Mouse (Mus musculus): ENCODE measurements at regions not wholly inside any gene's neighbourhood (a gene's known extent, or its start where the extent isn't known, plus 50 kb on each side); places are given as distances from the start of the nearest gene placed in this dataset.

DNA sequence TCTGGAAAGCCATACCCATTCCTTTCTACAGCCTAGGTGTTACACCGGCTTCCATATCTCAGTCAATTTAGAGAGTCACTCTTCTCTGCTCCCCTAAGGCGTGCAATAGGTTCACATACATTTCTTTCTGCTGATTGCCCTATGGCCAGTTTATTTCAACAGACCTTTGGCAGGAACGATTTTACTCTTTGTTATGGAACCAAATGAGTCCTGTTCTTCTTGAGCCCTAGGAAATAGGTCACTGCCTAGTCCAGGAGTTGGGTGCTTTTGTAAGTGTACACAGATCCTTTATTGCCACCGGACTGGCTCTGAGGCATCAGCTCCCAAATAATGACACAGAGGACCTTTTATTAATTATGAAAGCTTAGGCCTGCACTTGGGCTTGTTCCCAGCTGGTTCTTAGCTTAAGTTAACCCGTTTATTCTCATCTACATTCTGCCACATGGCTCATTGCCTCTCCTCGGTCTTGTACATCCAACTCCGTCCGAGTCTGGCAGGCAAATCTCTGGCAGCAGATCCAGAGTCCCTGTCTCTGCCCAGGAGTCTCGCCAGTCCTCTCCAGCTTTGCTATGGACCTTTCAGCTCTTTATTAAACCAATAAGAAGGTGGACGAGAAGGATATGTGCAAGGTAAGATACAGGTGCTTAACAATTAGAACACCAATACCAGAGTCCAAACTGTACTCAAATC lies 287.7 kb upstream of the Rgma start:
- Histone ChIP-seq H3K36me3 (ENCODE audit: insufficient read depth) (no peaks in the 10 kb centered on the region), H3K4me3 (ENCODE audit: low read depth, low read length) (no peak overlapping the region), H3K4me2 (no peak overlapping the region), H3K9ac (no peak overlapping the region), H3K27me3 (ENCODE audit: insufficient read depth, low read length) (no peaks in the 10 kb centered on the region), H3K9me3 (ENCODE audit: low read depth, low read length) (no peaks in the 10 kb centered on the region), H3K27ac (ENCODE audit: low read depth) (no peak overlapping the region), H3K4me1 (ENCODE audit: insufficient read depth) (no peaks in the 10 kb centered on the region)
- no peak for TF ChIP-seq CTCF (IDR thresholded peaks at IDR 0.05; ENCODE audit: low read depth)
- 80% methylated on average over 10 of the region's 10 CpGs for WGBS
- no peak for ATAC-seq (ENCODE audit: insufficient read depth)
- no peak for DNase-seq

DNA sequence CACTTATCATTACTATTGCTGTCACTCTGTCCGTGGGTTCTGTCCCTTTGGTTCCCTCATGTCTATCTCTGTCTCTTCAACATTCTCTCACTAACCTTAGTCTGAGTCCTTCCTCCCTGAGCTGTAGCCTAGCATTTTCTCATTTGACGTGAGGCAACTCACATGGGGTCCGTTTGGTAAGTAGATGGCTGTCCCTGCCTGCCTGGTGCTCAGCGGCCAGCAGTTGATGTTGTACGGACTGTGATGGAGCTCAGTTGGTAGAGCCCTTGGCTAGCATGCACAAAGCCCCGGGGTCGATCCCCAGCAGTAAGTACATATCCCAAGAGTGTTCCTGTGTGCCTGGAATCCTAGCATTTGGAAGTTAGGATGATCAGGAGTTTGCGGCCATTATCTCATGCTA lies 287.0 kb upstream of the Rgma start:
- Histone ChIP-seq H3K9me3 (ENCODE audit: low read depth, low read length) (no peaks in the 10 kb centered on the region), H3K27ac (ENCODE audit: low read depth) (no peak overlapping the region), H3K27me3 (ENCODE audit: insufficient read depth, low read length) (no peaks in the 10 kb centered on the region), H3K4me1 (ENCODE audit: insufficient read depth) (no peaks in the 10 kb centered on the region), H3K9ac (no peak overlapping the region), H3K36me3 (ENCODE audit: insufficient read depth) (no peaks in the 10 kb centered on the region), H3K4me2 (no peak overlapping the region), H3K4me3 (ENCODE audit: low read depth, low read length) (no peak overlapping the region)
- no peak for TF ChIP-seq CTCF (IDR thresholded peaks at IDR 0.05; ENCODE audit: low read depth)
- ATAC-seq (ENCODE audit: insufficient read depth) (no peak), DNase-seq (no peak)
- WGBS: 87% methylated on average over 8 of the region's 8 CpGs

DNA sequence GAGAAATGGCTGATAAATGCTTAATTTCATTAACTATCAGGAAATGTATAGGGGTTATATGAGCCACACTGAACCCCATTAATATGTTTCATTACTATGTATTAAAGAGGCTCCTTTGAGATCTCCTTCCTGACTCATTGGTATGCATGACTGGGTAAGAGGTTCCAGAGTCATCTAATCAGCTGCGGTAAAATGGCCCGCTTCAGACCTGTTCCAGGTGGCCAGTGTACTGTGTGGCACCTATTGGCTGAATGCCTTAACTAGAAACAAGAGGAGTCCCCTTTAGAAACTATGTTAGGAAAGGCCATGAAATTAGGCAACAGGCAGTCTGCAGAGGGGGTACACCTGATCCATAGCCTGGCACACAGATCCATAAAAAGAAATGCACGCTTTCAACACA lies 283.6 kb upstream of the Rgma start:
- ATAC-seq (ENCODE audit: insufficient read depth) (no peak), DNase-seq (no peak)
- Histone ChIP-seq H3K4me3 (ENCODE audit: low read depth, low read length) (no peak overlapping the region), H3K9me3 (ENCODE audit: low read depth, low read length) (no peaks in the 10 kb centered on the region), H3K4me1 (ENCODE audit: insufficient read depth) (no peaks in the 10 kb centered on the region), H3K27me3 (ENCODE audit: insufficient read depth, low read length) (no peaks in the 10 kb centered on the region), H3K9ac (no peak overlapping the region), H3K4me2 (no peak overlapping the region), H3K27ac (ENCODE audit: low read depth) (no peak overlapping the region), H3K36me3 (ENCODE audit: insufficient read depth) (no peaks in the 10 kb centered on the region)
- 92% methylated on average over 3 of the region's 3 CpGs for WGBS
- TF ChIP-seq CTCF (IDR thresholded peaks at IDR 0.05; ENCODE audit: low read depth): no peak

DNA sequence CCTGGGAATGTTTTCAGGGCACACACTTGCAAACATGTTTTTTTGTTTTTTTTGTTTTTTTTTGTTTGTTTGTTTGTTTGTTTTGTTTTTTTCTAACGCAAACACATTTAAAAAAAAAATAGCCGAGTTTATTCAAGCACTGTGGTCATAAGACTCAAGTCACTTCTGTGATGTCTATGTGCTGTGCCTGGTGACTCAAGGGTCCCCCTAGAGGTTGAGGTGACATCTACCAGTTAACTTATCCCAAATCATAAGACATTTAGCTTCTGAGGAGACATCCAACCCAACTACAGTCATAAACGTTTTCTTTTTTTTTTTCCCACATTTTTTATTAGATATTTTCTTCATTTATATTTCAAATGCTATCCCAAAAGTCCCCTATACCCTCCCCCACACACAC lies 281.2 kb upstream of the Rgma start:
- ATAC-seq (ENCODE audit: insufficient read depth) (no peak), DNase-seq (peak; percentile 66)
- Histone ChIP-seq H3K9ac (no peak overlapping the region), H3K4me2 (no peak overlapping the region), H3K9me3 (ENCODE audit: low read depth, low read length) (no peaks in the 10 kb centered on the region), H3K27ac (ENCODE audit: low read depth) (no peak overlapping the region), H3K27me3 (ENCODE audit: insufficient read depth, low read length) (no peaks in the 10 kb centered on the region), H3K4me3 (ENCODE audit: low read depth, low read length) (no peak overlapping the region), H3K4me1 (ENCODE audit: insufficient read depth) (no peaks in the 10 kb centered on the region), H3K36me3 (ENCODE audit: insufficient read depth) (no peaks in the 10 kb centered on the region)
- 36% methylated on average over 3 of the region's 3 CpGs for WGBS
- peak; percentile 62 for TF ChIP-seq CTCF (IDR thresholded peaks at IDR 0.05; ENCODE audit: low read depth)

DNA sequence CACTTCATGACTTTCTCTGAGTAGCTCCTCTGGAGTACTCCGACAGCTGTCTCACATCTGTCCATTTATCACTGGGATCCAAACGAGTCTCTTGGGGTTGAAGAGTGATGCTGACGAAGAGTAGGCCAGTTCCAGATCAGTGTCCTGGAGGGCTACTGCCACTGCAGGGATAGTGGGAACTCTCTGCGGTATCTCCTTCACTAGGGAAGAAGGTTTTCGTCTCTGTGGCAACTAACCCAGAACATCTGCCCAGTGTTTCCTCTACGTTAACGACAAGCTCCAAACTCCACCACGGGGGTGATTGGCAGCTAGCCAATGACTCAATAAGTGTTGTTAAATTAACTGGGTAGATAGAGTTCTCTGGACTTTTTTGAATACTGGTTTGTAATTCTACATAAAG lies 256.4 kb upstream of the Rgma start:
- H3K36me3 ChIP-seq (ENCODE audit: insufficient read depth): no peaks in the 10 kb centered on the region
- no peak for TF ChIP-seq CTCF (IDR thresholded peaks at IDR 0.05; ENCODE audit: low read depth)
- peaks cover 4% of the 10 kb centered on the region; the same call in 1 of the 2 replicates for H3K4me1 ChIP-seq (ENCODE audit: insufficient read depth)
- no peak overlapping the region for H3K27ac ChIP-seq (ENCODE audit: low read depth)
- peak; percentile 76 for DNase-seq
- ATAC-seq (ENCODE audit: insufficient read depth): peak; percentile 47; the same call in 1 of the 2 replicates
- H3K9ac ChIP-seq: no peak overlapping the region
- no peak overlapping the region for H3K4me3 ChIP-seq (ENCODE audit: low read depth, low read length)
- no peak overlapping the region for H3K4me2 ChIP-seq
- WGBS: 23% methylated on average over 8 of the region's 8 CpGs
- no peaks in the 10 kb centered on the region for H3K27me3 ChIP-seq (ENCODE audit: insufficient read depth, low read length)
- no peaks in the 10 kb centered on the region for H3K9me3 ChIP-seq (ENCODE audit: low read depth, low read length)

DNA sequence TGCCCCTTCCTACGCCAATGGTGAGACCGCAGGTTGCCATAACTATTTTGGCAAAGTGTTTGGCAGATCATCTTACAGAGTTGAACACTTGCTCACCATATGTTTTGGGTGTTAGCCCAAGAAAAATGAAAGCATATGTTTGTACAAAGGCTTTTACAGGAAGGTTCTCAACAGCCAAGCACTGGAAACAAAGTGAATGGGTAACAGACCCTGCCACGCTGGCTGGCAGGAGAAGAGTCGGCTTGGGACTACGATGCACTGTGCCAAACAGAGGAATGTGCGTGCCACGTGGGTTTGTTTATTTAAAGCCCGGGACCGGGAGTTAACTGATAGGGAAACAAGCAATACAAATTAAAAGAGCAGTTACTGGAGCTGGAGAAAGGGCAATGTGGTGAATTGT lies 255.0 kb upstream of the Rgma start:
- no peak overlapping the region for H3K4me2 ChIP-seq
- DNase-seq (peak; percentile 13), ATAC-seq (ENCODE audit: insufficient read depth) (no peak)
- H3K4me1 ChIP-seq (ENCODE audit: insufficient read depth): peaks cover 4% of the 10 kb centered on the region; the same call in 1 of the 2 replicates
- H3K36me3 ChIP-seq (ENCODE audit: insufficient read depth): no peaks in the 10 kb centered on the region
- no peak overlapping the region for H3K9ac ChIP-seq
- no peak overlapping the region for H3K27ac ChIP-seq (ENCODE audit: low read depth)
- no peaks in the 10 kb centered on the region for H3K27me3 ChIP-seq (ENCODE audit: insufficient read depth, low read length)
- H3K4me3 ChIP-seq (ENCODE audit: low read depth, low read length): no peak overlapping the region
- 32% methylated on average over 9 of the region's 9 CpGs for WGBS
- TF ChIP-seq CTCF (IDR thresholded peaks at IDR 0.05; ENCODE audit: low read depth): no peak
- H3K9me3 ChIP-seq (ENCODE audit: low read depth, low read length): no peaks in the 10 kb centered on the region

DNA sequence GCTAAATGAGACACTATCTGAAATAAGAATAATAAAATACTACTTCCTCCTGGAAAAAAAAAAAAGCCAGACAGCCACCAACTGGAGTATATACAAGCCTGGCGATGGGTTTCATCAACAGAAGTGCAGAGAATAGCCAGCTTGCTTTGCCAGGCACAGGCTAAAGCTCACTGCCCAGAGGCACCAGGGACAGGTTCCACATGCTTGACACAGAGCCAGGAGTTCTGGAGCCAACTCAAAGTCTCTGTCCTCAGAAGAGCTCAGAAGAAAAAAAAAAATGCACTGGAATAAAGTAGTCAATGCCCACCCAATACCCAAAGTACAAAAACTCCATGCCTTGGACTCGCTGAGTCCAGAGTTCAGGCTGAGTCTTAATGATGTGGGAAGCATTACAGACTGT lies 250.3 kb upstream of the Rgma start:
- TF ChIP-seq CTCF (IDR thresholded peaks at IDR 0.05; ENCODE audit: low read depth): no peak
- H3K4me3 ChIP-seq (ENCODE audit: low read depth, low read length): no peak overlapping the region
- no peaks in the 10 kb centered on the region for H3K9me3 ChIP-seq (ENCODE audit: low read depth, low read length)
- H3K9ac ChIP-seq: no peak overlapping the region
- 71% methylated on average over 2 of the region's 2 CpGs for WGBS
- DNase-seq (no peak), ATAC-seq (ENCODE audit: insufficient read depth) (no peak)
- H3K4me2 ChIP-seq: no peak overlapping the region
- H3K4me1 ChIP-seq (ENCODE audit: insufficient read depth): no peaks in the 10 kb centered on the region
- no peaks in the 10 kb centered on the region for H3K36me3 ChIP-seq (ENCODE audit: insufficient read depth)
- H3K27ac ChIP-seq (ENCODE audit: low read depth): no peak overlapping the region
- H3K27me3 ChIP-seq (ENCODE audit: insufficient read depth, low read length): no peaks in the 10 kb centered on the region

Measured in lung, embryonic 14.5 days (tissue).